Mouse (Mus musculus) gastrocnemius, postnatal 14 days (tissue): ENCODE measurements around the gene Polk. TPM values are rescaled to one million over a fixed set of nuclear protein-coding genes. Genes with fewer than 3 reads are reported as not detected.
A peak's percentile ranks its signal among the peaks of the same experiment; 100 is the strongest.

Experiments
- DNase-seq: peaks from one replicate; pipeline ENCODE4 v3.0.0; 2021; ENCODE audit warnings: mixed read lengths
- intact Hi-C: fragments of 180-260 bp; cut with DNase I; formaldehyde crosslinking; loops from one replicate; pipeline ENCODE4 v1.15.1; 2025; ENCODE audit warnings: low total_unique reads
- total RNA-seq, 2 experiments: library from RNA; stranded (reverse); gene quantifications; 2 replicates each; pipeline ENCODE4 v1.2.3; 2021

Gene Polk
- total RNA-seq, 2 experiments from 2014 or later = 3.3 to 4.0 TPM

GRCm38 (mm10) chr13:96477226-96477625 lies 65.2 kb downstream of the Polk start:
- no peak for DNase-seq
- intact Hi-C loops = no loop called here

- intact Hi-C loops = no loop called here
These were observed 71.4 kb downstream of the Polk start, which contains the start of gene Ankdd1b for GRCm38 (mm10) chr13:96470957-96471356. Gene Ankdd1b, minus strand, starts transcription at chr13:96471198.

GRCm38 (mm10) chr13:96470556-96470955 lies 71.8 kb downstream of the Polk start:
- intact Hi-C loops = no loop called here
- DNase-seq = no peak

More at GRCm38 (mm10) chr13:96470957-96471356, 71.4 kb downstream of the Polk start, which contains the start of gene Ankdd1b:
- no peak for DNase-seq

GRCm38 (mm10) chr13:96468678-96469077 lies 73.7 kb downstream of the Polk start:
- no peak for DNase-seq
- intact Hi-C loops = no loop called here

GRCm38 (mm10) chr13:96465315-96465714 lies 77.1 kb downstream of the Polk start:
- no peak for DNase-seq
- intact Hi-C loops = no loop called here

GRCm38 (mm10) chr13:96462644-96463043 lies 79.7 kb downstream of the Polk start:
- no peak for DNase-seq
- intact Hi-C loops = no loop called here

- no peak for DNase-seq
- intact Hi-C loops = no loop called here
These were observed 83.8 kb downstream of the Polk start for GRCm38 (mm10) chr13:96458606-96459005.

- intact Hi-C loops = no loop called here
- no peak for DNase-seq
These were observed 84.4 kb downstream of the Polk start for GRCm38 (mm10) chr13:96458018-96458417.

- intact Hi-C loops = no loop called here
- DNase-seq = no peak
These were observed 84.8 kb downstream of the Polk start for GRCm38 (mm10) chr13:96457566-96457965.

- DNase-seq = no peak
- intact Hi-C loops = no loop called here
These were observed 88.1 kb downstream of the Polk start for GRCm38 (mm10) chr13:96454288-96454687.

- no peak for DNase-seq
- intact Hi-C loops = no loop called here
These were observed 89.8 kb downstream of the Polk start for GRCm38 (mm10) chr13:96452621-96453020.

- intact Hi-C loops = no loop called here
- DNase-seq = no peak
These were observed 90.8 kb downstream of the Polk start for GRCm38 (mm10) chr13:96451386-96452140.

GRCm38 (mm10) chr13:96450869-96451268 lies 91.5 kb downstream of the Polk start:
- intact Hi-C loops = no loop called here

GRCm38 (mm10) chr13:96450205-96450856 lies 92.0 kb downstream of the Polk start:
- intact Hi-C loops = no loop called here
- no peak for DNase-seq

More at GRCm38 (mm10) chr13:96450869-96451268, 91.5 kb downstream of the Polk start:
- DNase-seq = peak; percentile 26

- intact Hi-C loops = no loop called here
- DNase-seq = no peak
These were observed 101.9 kb downstream of the Polk start for GRCm38 (mm10) chr13:96440436-96440835.

- intact Hi-C loops = no loop called here
- DNase-seq = no peak
These were observed 105.5 kb downstream of the Polk start for GRCm38 (mm10) chr13:96436921-96437320.

- no peak for DNase-seq
- intact Hi-C loops = no loop called here
These were observed 106.6 kb downstream of the Polk start for GRCm38 (mm10) chr13:96435793-96436192.

- no peak for DNase-seq
- intact Hi-C loops = no loop called here
These were observed 107.5 kb downstream of the Polk start for GRCm38 (mm10) chr13:96434899-96435331.

GRCm38 (mm10) chr13:96433648-96434190 lies 108.7 kb downstream of the Polk start:
- intact Hi-C loops = loop anchor here (2.0 kb wide), 1 partner anchor 159 kb away; no protein-coding TSS in a partner anchor
- DNase-seq = no peak

- intact Hi-C loops = loop anchor here (2.0 kb wide), 1 partner anchor 160 kb away; no protein-coding TSS in a partner anchor
- DNase-seq = no peak
These were observed 109.3 kb downstream of the Polk start for GRCm38 (mm10) chr13:96433041-96433440.
